Mouse (Mus musculus) forebrain, embryonic 14.5 days (tissue): ENCODE measurements around the gene Slc2a4. TPM values are rescaled to one million over a fixed set of nuclear protein-coding genes. Genes with fewer than 3 reads are reported as not detected.
"Not testable (repeated sequence)": the region's sequence is repeated elsewhere in the genome, so short reads cannot be mapped to it uniquely, and the experiment has no call there.

Source experiments
- ATAC-seq: fragments of 200-750 bp; cut with Nextera tagmentation; 2 replicates; pipeline ENCODE4 v1.8.0; 2017; ENCODE audit warnings: mild to moderate bottlenecking, moderate library complexity
- DNase-seq: peaks from one replicate; pipeline ENCODE4 v3.0.0-alpha.2; 2015; ENCODE audit warnings: low spot score
- H3K27ac ChIP-seq: fragments of 300-500 bp; sonication (generic); 2 replicates; pipeline ENCODE4 v1.5.1; 2014; ENCODE audit warnings: low read depth, mild to moderate bottlenecking, control low read depth, low read length, moderate library complexity
- H3K27me3 ChIP-seq: fragments of 300-500 bp; sonication (generic); replicated peaks from 2 replicates; pipeline ENCODE4 v1.6.1; 2014; ENCODE audit warnings: low read length, control low read depth, mixed read lengths; ENCODE audit not compliant: control insufficient read depth, insufficient read depth
- H3K36me3 ChIP-seq: fragments of 300-500 bp; sonication (generic); 2 replicates; pipeline ENCODE4 v1.6.1; 2014; ENCODE audit warnings: low read length, control low read depth; ENCODE audit not compliant: control insufficient read depth, insufficient read depth
- H3K4me1 ChIP-seq: fragments of 300-500 bp; sonication (generic); 2 replicates; pipeline ENCODE4 v1.6.1; 2014; ENCODE audit warnings: antibody characterized with exemption, low read length, control low read depth; ENCODE audit not compliant: control insufficient read depth, insufficient read depth
- H3K4me2 ChIP-seq: fragments of 300-500 bp; sonication (generic); 2 replicates; pipeline ENCODE4 v1.6.1; 2014; ENCODE audit warnings: mild to moderate bottlenecking, control low read depth, low read length
- H3K4me3 ChIP-seq: fragments of 300-500 bp; sonication (generic); 2 replicates; pipeline ENCODE4 v1.5.1; 2014; ENCODE audit warnings: low read depth, low read length, control low read depth
- H3K9ac ChIP-seq: fragments of 300-500 bp; sonication (generic); 2 replicates; pipeline ENCODE4 v1.6.1; 2014; ENCODE audit warnings: mild to moderate bottlenecking, low read length, control low read depth, moderate library complexity
- H3K9me3 ChIP-seq: fragments of 300-500 bp; sonication (generic); replicated peaks from 2 replicates; pipeline ENCODE4 v1.6.1; 2016; ENCODE audit warnings: low read length, control low read depth, mixed read lengths; ENCODE audit not compliant: control insufficient read depth
- WGBS: fragments of 180-500 bp; shearing (Covaris S2); extraction: QIAGEN DNeasy Blood & Tissue Kit; methylation state at CpG from one replicate; pipeline ENCODE4 v1.1.7; 2014; 5-methylcytosine and 5-hydroxymethylcytosine counted together
- polyA plus RNA-seq: library from polyadenylated mRNA; unstranded; fragments of >200 nt; fragmentation: Nextera tagmentation; extraction: Ambion mirVana; gene quantifications from 2 replicates; pipeline ENCODE4 v1.2.1, GENCODE M21; 2014

The Slc2a4 gene
- polyA plus RNA-seq, 1 experiment from 2014 or later, result 6.7 TPM

- Histone ChIP-seq H3K27ac (peak within 1 kb of the TSS; percentile 94), H3K9ac (peak within 1 kb of the TSS; percentile 93), H3K4me3 (peak within 1 kb of the TSS; percentile 97), H3K27me3 (no peaks in the 10 kb centered on the region), H3K4me1 (peaks cover 15% of the 10 kb centered on the region), H3K36me3 (peaks cover 28% of the 10 kb centered on the region), H3K4me2 (peak within 1 kb of the TSS; percentile 96), H3K9me3 (no peaks in the 10 kb centered on the region)
- ATAC-seq (peak; percentile 96), DNase-seq (peak; percentile 100)
- WGBS, result under 1% methylated on average over 77 of the region's 78 CpGs
Observed at GRCm38 (mm10) chr11:69921114-69922011, 26.6 kb downstream of the Slc2a4 start, which contains the start of gene Eif5a. TSS of gene Eif5a (minus strand) at chr11:69921958.

- Histone ChIP-seq H3K4me3 (peak overlapping the region; percentile 97), H3K36me3 (peaks cover 37% of the 10 kb centered on the region), H3K4me1 (peaks cover 16% of the 10 kb centered on the region), H3K4me2 (peak overlapping the region; percentile 96), H3K27me3 (no peaks in the 10 kb centered on the region), H3K9me3 (no peaks in the 10 kb centered on the region), H3K27ac (peak overlapping the region; percentile 93), H3K9ac (peak overlapping the region; percentile 93)
- under 1% methylated on average over 57 of the region's 65 CpGs for WGBS
- DNase-seq (peak; percentile 28), ATAC-seq (peak; percentile 11)
Observed at GRCm38 (mm10) chr11:69920266-69921031, 27.5 kb downstream of the Slc2a4 start.

DNA sequence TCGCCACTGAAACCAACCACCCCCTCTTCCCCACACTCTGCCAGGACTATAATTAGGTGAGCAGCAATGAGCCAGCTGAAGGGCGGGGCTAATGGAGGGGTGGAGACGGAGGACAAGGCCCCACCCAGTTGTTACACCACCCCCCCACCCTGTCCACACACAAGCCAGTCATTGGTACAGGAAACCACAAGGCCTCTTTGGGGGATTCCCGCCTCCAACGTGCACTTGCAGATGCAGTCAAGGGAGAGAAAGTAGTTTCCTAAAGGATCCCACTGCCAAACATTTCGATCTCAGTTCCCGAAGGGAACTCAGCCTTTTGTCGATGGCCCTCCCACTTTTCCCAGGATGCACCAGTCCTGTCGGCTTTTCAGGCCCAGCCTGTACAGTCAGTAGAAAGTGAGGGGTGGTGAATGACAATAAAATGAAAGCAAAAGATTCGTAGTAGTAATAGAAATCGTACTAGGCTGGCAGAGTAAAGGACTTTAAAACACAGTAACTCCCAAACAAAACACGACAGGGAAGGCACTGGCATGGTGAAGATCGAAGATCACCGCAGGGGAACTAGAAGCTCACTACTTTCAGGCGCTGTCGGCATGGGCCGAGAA is 28.2 kb downstream of the Slc2a4 start:
- Histone ChIP-seq H3K4me3 (peak overlapping the region; percentile 97), H3K4me1 (peaks cover 23% of the 10 kb centered on the region), H3K9ac (peak overlapping the region; percentile 93), H3K4me2 (peak overlapping the region; percentile 96), H3K27me3 (no peaks in the 10 kb centered on the region), H3K27ac (peak overlapping the region; percentile 93), H3K9me3 (no peaks in the 10 kb centered on the region), H3K36me3 (peaks cover 44% of the 10 kb centered on the region)
- ATAC-seq (no peak), DNase-seq (peak; percentile 82)
- WGBS, result under 1% methylated on average over 17 of the region's 17 CpGs

- Histone ChIP-seq H3K27me3 (no peaks in the 10 kb centered on the region), H3K36me3 (peaks cover 46% of the 10 kb centered on the region), H3K9me3 (no peaks in the 10 kb centered on the region), H3K9ac (peak overlapping the region; percentile 93), H3K4me1 (peaks cover 28% of the 10 kb centered on the region), H3K27ac (no peak overlapping the region), H3K4me3 (peak overlapping the region; percentile 97), H3K4me2 (peak overlapping the region; percentile 96)
- ATAC-seq, result no peak
- WGBS, result 89% methylated on average over 9 of the region's 9 CpGs
- no peak for DNase-seq
Observed at GRCm38 (mm10) chr11:69919053-69919452, 28.9 kb downstream of the Slc2a4 start.

DNA sequence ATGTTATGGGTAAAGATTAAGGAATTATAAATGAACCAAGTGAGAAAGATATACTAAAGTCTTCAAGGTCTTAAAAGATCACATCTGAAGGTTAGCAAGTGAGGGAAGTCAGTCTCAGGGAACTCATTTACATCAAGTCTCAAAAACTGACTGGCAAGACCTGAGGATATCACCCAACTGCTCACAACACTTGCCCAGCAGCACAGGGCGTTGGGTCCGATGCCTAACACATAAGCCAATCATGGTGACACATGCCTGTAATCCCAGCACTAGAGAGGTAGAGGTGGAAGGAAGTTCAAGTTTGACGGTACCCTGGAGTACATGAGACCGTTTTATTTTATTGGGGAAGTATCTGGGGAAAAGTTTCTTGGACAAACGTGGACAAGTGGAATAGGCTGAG is 29.9 kb downstream of the Slc2a4 start:
- Histone ChIP-seq H3K9ac (no peak overlapping the region), H3K9me3 (no peaks in the 10 kb centered on the region), H3K4me2 (no peak overlapping the region), H3K27ac (no peak overlapping the region), H3K27me3 (no peaks in the 10 kb centered on the region), H3K4me3 (no peak overlapping the region), H3K4me1 (peaks cover 32% of the 10 kb centered on the region), H3K36me3 (peaks cover 50% of the 10 kb centered on the region)
- DNase-seq (no peak), ATAC-seq (no peak)
- 89% methylated on average over 5 of the region's 5 CpGs for WGBS

- H3K9ac ChIP-seq, result no peak overlapping the region
- ATAC-seq (no peak), DNase-seq (no peak)
- peaks cover 32% of the 10 kb centered on the region for H3K4me1 ChIP-seq
- peaks cover 57% of the 10 kb centered on the region for H3K36me3 ChIP-seq
- WGBS, result 84% methylated on average over 8 of the region's 8 CpGs
- H3K4me3 ChIP-seq, result no peak overlapping the region
- no peaks in the 10 kb centered on the region for H3K9me3 ChIP-seq
- H3K27me3 ChIP-seq, result no peaks in the 10 kb centered on the region
- H3K27ac ChIP-seq, result no peak overlapping the region
- no peak overlapping the region for H3K4me2 ChIP-seq
Observed at GRCm38 (mm10) chr11:69917379-69917948, 30.5 kb downstream of the Slc2a4 start.

- H3K9me3 ChIP-seq, H3K4me2 ChIP-seq, ATAC-seq, DNase-seq, H3K4me3 ChIP-seq, H3K27me3 ChIP-seq, H3K27ac ChIP-seq, H3K9ac ChIP-seq: not testable (repeated sequence)
- 56% methylated on average over 7 of the region's 7 CpGs for WGBS
- Histone ChIP-seq H3K36me3 (peaks cover 64% of the 10 kb centered on the region), H3K4me1 (peaks cover 28% of the 10 kb centered on the region)
Observed at GRCm38 (mm10) chr11:69916652-69917378, 31.2 kb downstream of the Slc2a4 start.
